Mouse (Mus musculus) heart, embryonic 16.5 days (tissue): ENCODE measurements around the gene Zfp423. TPM values are rescaled to one million over a fixed set of nuclear protein-coding genes. Genes with fewer than 3 reads are reported as not detected.

Experiments used
- ATAC-seq: fragments of 200-750 bp; cut with Nextera tagmentation; replicated peaks from 2 replicates; pipeline ENCODE4 v1.8.0; 2017; ENCODE audit warnings: moderate number of reproducible peaks; ENCODE audit not compliant: insufficient read depth, low FRiP score; ENCODE audit errors: extremely low read depth
- H3K27ac ChIP-seq: fragments of 300-500 bp; sonication (generic); 2 replicates; pipeline ENCODE4 v1.5.1; 2014; ENCODE audit warnings: mild to moderate bottlenecking, low read length, control low read depth, moderate library complexity
- H3K27me3 ChIP-seq: fragments of 300-500 bp; sonication (generic); 2 replicates; pipeline ENCODE4 v1.6.1; 2014; ENCODE audit warnings: low read length, mixed read lengths; ENCODE audit not compliant: control insufficient read depth, insufficient read depth
- H3K36me3 ChIP-seq: fragments of 300-500 bp; sonication (generic); 2 replicates; pipeline ENCODE4 v1.6.1; 2014; ENCODE audit not compliant: control insufficient read depth, insufficient read depth
- H3K4me1 ChIP-seq: fragments of 300-500 bp; sonication (generic); 2 replicates; pipeline ENCODE4 v1.6.1; 2014; ENCODE audit warnings: low read length, mixed read lengths; ENCODE audit not compliant: control insufficient read depth, insufficient read depth
- H3K4me2 ChIP-seq: fragments of 300-500 bp; sonication (generic); 2 replicates; pipeline ENCODE4 v1.6.1; 2014; ENCODE audit warnings: low read depth, mild to moderate bottlenecking, control low read depth, low read length
- H3K4me3 ChIP-seq: fragments of 300-500 bp; sonication (generic); 2 replicates; pipeline ENCODE4 v1.5.1; 2014; ENCODE audit warnings: mild to moderate bottlenecking, control low read depth, low read length
- H3K9ac ChIP-seq: fragments of 300-500 bp; sonication (generic); 2 replicates; pipeline ENCODE4 v1.6.1; 2014; ENCODE audit warnings: low read length, control low read depth
- H3K9me3 ChIP-seq: fragments of 300-500 bp; sonication (generic); replicated peaks from 2 replicates; pipeline ENCODE4 v1.6.1; 2016; ENCODE audit warnings: low read length; ENCODE audit not compliant: control insufficient read depth
- WGBS: fragments of 180-500 bp; shearing (Covaris S2); extraction: QIAGEN DNeasy Blood & Tissue Kit; methylation state at CpG from one replicate; pipeline ENCODE4 v1.1.7; 2014; 5-methylcytosine and 5-hydroxymethylcytosine counted together
- polyA plus RNA-seq: library from polyadenylated mRNA; unstranded; fragments of >200 nt; fragmentation: Nextera tagmentation; extraction: Ambion mirVana; gene quantifications from 2 replicates; pipeline ENCODE4 v1.2.1, GENCODE M21; 2015

The Zfp423 gene
- polyA plus RNA-seq, 1 experiment from 2014 or later: 3.1 TPM

- Histone ChIP-seq H3K4me2 (no peak overlapping the region), H3K36me3 (no peaks in the 10 kb centered on the region), H3K4me1 (no peaks in the 10 kb centered on the region), H3K4me3 (no peak overlapping the region), H3K9me3 (no peaks in the 10 kb centered on the region), H3K27me3 (no peaks in the 10 kb centered on the region), H3K9ac (no peak overlapping the region), H3K27ac (no peak overlapping the region)
- no peak for ATAC-seq
- 87% methylated on average over 3 of the region's 3 CpGs for WGBS
Measured at GRCm38 (mm10) chr8:87775889-87776288, 183.5 kb downstream of the Zfp423 start.

- H3K27ac ChIP-seq: no peak overlapping the region
- H3K9ac ChIP-seq: no peak overlapping the region
- H3K36me3 ChIP-seq: no peaks in the 10 kb centered on the region
- WGBS: 73% methylated on average over 2 of the region's 2 CpGs
- H3K4me1 ChIP-seq: no peaks in the 10 kb centered on the region
- no peak overlapping the region for H3K4me2 ChIP-seq
- no peaks in the 10 kb centered on the region for H3K9me3 ChIP-seq
- ATAC-seq: no peak
- H3K4me3 ChIP-seq: no peak overlapping the region
- no peaks in the 10 kb centered on the region for H3K27me3 ChIP-seq
Measured at GRCm38 (mm10) chr8:87774966-87775365, 184.4 kb downstream of the Zfp423 start.

- no peak for ATAC-seq
- H3K27me3 ChIP-seq: no peaks in the 10 kb centered on the region
- no peak overlapping the region for H3K4me2 ChIP-seq
- H3K4me1 ChIP-seq: no peaks in the 10 kb centered on the region
- 60% methylated on average over 14 of the region's 14 CpGs for whole genome bisulfite sequencing
- H3K4me3 ChIP-seq: no peak overlapping the region
- no peaks in the 10 kb centered on the region for H3K36me3 ChIP-seq
- H3K27ac ChIP-seq: no peak overlapping the region
- H3K9ac ChIP-seq: no peak overlapping the region
- H3K9me3 ChIP-seq: no peaks in the 10 kb centered on the region
Measured at GRCm38 (mm10) chr8:87772894-87773502, 186.4 kb downstream of the Zfp423 start.

- Histone ChIP-seq H3K27ac (no peak overlapping the region), H3K4me3 (no peak overlapping the region), H3K36me3 (no peaks in the 10 kb centered on the region), H3K4me2 (no peak overlapping the region), H3K9ac (no peak overlapping the region), H3K27me3 (no peaks in the 10 kb centered on the region), H3K9me3 (no peaks in the 10 kb centered on the region), H3K4me1 (no peaks in the 10 kb centered on the region)
- no peak for ATAC-seq
- WGBS: 78% methylated on average over 9 of the region's 9 CpGs
Measured at GRCm38 (mm10) chr8:87767882-87768281, 191.5 kb downstream of the Zfp423 start.

- WGBS: 43% methylated on average over 3 of the region's 3 CpGs
- Histone ChIP-seq H3K9me3 (no peaks in the 10 kb centered on the region), H3K27ac (no peak overlapping the region), H3K4me2 (no peak overlapping the region), H3K4me1 (no peaks in the 10 kb centered on the region), H3K27me3 (no peaks in the 10 kb centered on the region), H3K4me3 (no peak overlapping the region), H3K36me3 (no peaks in the 10 kb centered on the region), H3K9ac (no peak overlapping the region)
- ATAC-seq: no peak
Measured at GRCm38 (mm10) chr8:87765276-87765675, 194.1 kb downstream of the Zfp423 start.

GRCm38 (mm10) chr8:87758750-87759149 is 200.6 kb downstream of the Zfp423 start:
- H3K36me3 ChIP-seq: no peaks in the 10 kb centered on the region
- H3K27me3 ChIP-seq: no peaks in the 10 kb centered on the region
- H3K4me3 ChIP-seq: no peak overlapping the region
- H3K9ac ChIP-seq: no peak overlapping the region
- ATAC-seq: no peak
- H3K9me3 ChIP-seq: no peaks in the 10 kb centered on the region
- H3K4me2 ChIP-seq: no peak overlapping the region
- H3K27ac ChIP-seq: no peak overlapping the region
- 72% methylated on average over 8 of the region's 8 CpGs for WGBS
- H3K4me1 ChIP-seq: no peaks in the 10 kb centered on the region

- no peaks in the 10 kb centered on the region for H3K36me3 ChIP-seq
- no peak overlapping the region for H3K9ac ChIP-seq
- no peak overlapping the region for H3K4me2 ChIP-seq
- no peak overlapping the region for H3K4me3 ChIP-seq
- ATAC-seq: no peak
- no peak overlapping the region for H3K27ac ChIP-seq
- WGBS: 76% methylated on average over 8 of the region's 8 CpGs
- no peaks in the 10 kb centered on the region for H3K9me3 ChIP-seq
- H3K27me3 ChIP-seq: no peaks in the 10 kb centered on the region
- no peaks in the 10 kb centered on the region for H3K4me1 ChIP-seq
Measured at GRCm38 (mm10) chr8:87754853-87755252, 204.5 kb downstream of the Zfp423 start.

GRCm38 (mm10) chr8:87753636-87754035 is 205.8 kb downstream of the Zfp423 start:
- Histone ChIP-seq H3K27me3 (no peaks in the 10 kb centered on the region), H3K4me3 (no peak overlapping the region), H3K9ac (no peak overlapping the region), H3K36me3 (no peaks in the 10 kb centered on the region), H3K4me1 (no peaks in the 10 kb centered on the region), H3K27ac (no peak overlapping the region), H3K4me2 (no peak overlapping the region), H3K9me3 (no peaks in the 10 kb centered on the region)
- 52% methylated on average over 2 of the region's 2 CpGs for WGBS
- no peak for ATAC-seq

- Histone ChIP-seq H3K9me3 (no peaks in the 10 kb centered on the region), H3K27ac (no peak overlapping the region), H3K4me1 (no peaks in the 10 kb centered on the region), H3K27me3 (no peaks in the 10 kb centered on the region), H3K9ac (no peak overlapping the region), H3K4me2 (no peak overlapping the region), H3K4me3 (no peak overlapping the region), H3K36me3 (no peaks in the 10 kb centered on the region)
- no peak for ATAC-seq
- WGBS: 53% methylated on average over 8 of the region's 8 CpGs
Measured at GRCm38 (mm10) chr8:87753148-87753547, 206.2 kb downstream of the Zfp423 start.
